Mouse (Mus musculus) testis, adult 2 months (tissue): ENCODE data around the gene Pik3cd. TPM values are rescaled to one million over a fixed set of nuclear protein-coding genes. Genes with fewer than 3 reads are reported as not detected.

Experiments
- H3K27ac ChIP-seq: fragments of 200-500 bp; 2 replicates; pipeline ENCODE4 v1.5.1; 2012; ENCODE audit warnings: low read depth, low read length; ENCODE audit not compliant: control insufficient read depth, insufficient read depth
- H3K27me3 ChIP-seq: fragments of 200-500 bp; 2 replicates; pipeline ENCODE4 v1.6.1; 2012; ENCODE audit warnings: mild to moderate bottlenecking, low read length, moderate library complexity; ENCODE audit not compliant: control insufficient read depth, insufficient read depth
- H3K36me3 ChIP-seq: fragments of 200-500 bp; 2 replicates; pipeline ENCODE4 v1.6.1; 2012; ENCODE audit warnings: mild to moderate bottlenecking, low read length; ENCODE audit not compliant: control insufficient read depth, insufficient read depth
- H3K4me1 ChIP-seq: fragments of 200-500 bp; 2 replicates; pipeline ENCODE4 v1.6.1; 2012; ENCODE audit warnings: low read length; ENCODE audit not compliant: control insufficient read depth, insufficient read depth
- H3K4me3 ChIP-seq: fragments of 200-500 bp; 2 replicates; pipeline ENCODE4 v1.5.1; 2012; ENCODE audit warnings: low read depth, mild to moderate bottlenecking, low read length, moderate library complexity, mixed read lengths; ENCODE audit not compliant: control insufficient read depth
- CTCF ChIP-seq: fragments of 200-500 bp; IDR thresholded peaks from 2 replicates; pipeline ENCODE4 v1.5.1; 2012; ENCODE audit warnings: low read depth, mild to moderate bottlenecking, inconsistent platforms, low read length, moderate library complexity; ENCODE audit not compliant: control insufficient read depth, insufficient read depth, insufficient replicate concordance
- POLR2A ChIP-seq: fragments of 200-500 bp; IDR thresholded peaks from 2 replicates; pipeline ENCODE4 v1.6.1; 2012; ENCODE audit warnings: low read depth, mild to moderate bottlenecking, inconsistent platforms, low read length, moderate library complexity; ENCODE audit not compliant: control insufficient read depth
- polyA plus RNA-seq: library from polyadenylated mRNA; depleted of rRNA; stranded (reverse); fragments of >200 nt; gene quantifications from 2 replicates; pipeline ENCODE4 v1.2.3, GENCODE M21; 2012

The Pik3cd gene
- polyA plus RNA-seq, 1 experiment, result 27.7 TPM

DNA sequence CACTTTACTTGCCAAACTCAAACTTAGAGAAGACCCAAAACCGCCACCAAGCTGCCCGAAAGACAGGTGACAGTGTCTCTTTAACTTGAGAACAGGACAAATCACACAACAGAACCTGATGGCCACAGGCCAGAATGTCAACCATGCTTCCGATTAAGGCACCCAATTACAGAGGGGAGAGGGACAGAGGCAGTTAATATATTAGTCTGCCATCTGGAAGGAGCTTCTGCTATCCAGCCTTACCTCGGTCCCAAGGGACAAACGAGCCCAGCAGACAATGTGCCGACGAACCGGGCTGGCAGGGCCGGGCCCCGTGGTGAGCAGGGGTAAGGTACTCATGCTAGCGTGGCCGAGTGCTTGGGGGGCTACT, 20.6 kb upstream of the Pik3cd start:
- H3K36me3 ChIP-seq, result no peaks in the 10 kb centered on the region; the same call in 1 of the 2 replicates

DNA sequence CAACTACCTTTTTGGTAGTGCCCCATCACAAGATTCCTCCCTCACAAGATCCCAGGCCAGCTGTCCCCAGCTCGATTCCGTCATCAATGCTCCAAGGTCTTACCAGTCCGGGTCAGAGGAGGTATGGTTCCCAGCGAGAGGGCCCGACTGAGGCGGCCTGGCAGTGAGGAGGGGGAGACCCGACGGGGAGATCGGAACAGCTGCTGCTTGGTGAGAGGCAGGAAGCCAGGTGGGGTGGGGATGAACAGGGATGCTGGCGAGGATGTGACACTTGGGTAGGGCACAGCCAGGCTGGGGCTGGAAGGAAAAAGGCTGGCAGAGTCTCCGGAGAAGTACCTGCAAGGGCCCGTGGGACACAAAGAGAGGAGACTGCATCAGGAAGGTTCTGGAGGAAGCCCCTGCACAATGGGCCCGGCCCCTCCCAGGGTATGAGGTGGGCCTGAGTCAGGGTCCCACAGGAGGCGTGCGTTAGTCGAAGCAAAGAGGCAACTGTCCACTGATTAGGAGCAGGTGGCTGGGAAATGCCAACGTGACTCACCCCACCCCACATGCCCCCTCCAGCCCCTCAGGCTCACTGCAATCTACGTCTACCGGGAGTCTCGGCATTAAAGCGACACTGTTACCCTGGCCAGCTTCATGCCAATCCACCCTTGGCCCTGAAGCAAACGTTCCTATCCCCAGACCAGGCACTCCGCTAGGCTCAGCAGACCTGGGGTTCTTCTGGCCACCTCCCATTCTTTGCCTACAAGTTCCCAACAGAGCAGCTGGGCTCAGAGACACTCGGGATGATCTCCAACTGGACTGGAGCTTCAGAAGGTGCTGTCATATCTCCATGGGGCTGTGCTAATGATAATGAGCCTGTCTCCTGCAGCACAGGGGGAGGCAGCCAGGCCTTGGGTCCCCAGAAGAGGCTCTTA, 20.0 kb upstream of the Pik3cd start:
- H3K4me3 ChIP-seq, result no peak overlapping the region
- H3K4me1 ChIP-seq, result peaks cover 2% of the 10 kb centered on the region; the same call in 1 of the 2 replicates
- TF ChIP-seq POLR2A, result no peak
- H3K27ac ChIP-seq, result no peak overlapping the region
- H3K27me3 ChIP-seq, result no peaks in the 10 kb centered on the region
- no peaks in the 10 kb centered on the region for H3K36me3 ChIP-seq

More for the DNA sequence above, 20.6 kb upstream of the Pik3cd start:
- Histone ChIP-seq H3K27ac (no peak overlapping the region), H3K4me3 (no peak overlapping the region), H3K4me1 (peaks cover 2% of the 10 kb centered on the region; the same call in 1 of the 2 replicates), H3K27me3 (no peaks in the 10 kb centered on the region)
- no peak for TF ChIP-seq POLR2A
- TF ChIP-seq CTCF, result no peak

DNA sequence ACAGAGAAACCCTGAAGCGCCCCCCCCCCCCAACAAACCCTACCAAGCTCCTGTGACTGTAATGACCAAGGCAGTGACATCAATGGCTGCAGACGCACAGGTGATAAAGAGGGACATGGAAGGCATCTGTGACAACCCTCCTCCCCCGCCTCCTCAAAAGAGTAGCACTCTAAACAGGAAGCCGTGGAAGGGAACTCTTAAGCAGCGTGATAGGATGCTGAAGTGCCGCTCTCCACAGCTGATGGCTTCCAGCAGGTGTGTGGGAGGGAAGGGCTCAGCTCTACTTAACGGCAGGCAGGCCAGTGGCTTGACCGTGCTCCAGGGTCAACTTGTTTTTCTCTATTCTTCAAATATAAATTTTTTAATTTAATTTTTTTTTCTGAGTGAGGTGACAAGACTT, 18.8 kb upstream of the Pik3cd start:
- H3K4me3 ChIP-seq, result no peak overlapping the region
- no peak overlapping the region for H3K27ac ChIP-seq
- peaks cover 2% of the 10 kb centered on the region; the same call in 1 of the 2 replicates for H3K4me1 ChIP-seq
- TF ChIP-seq CTCF (no peak), POLR2A (no peak)
- no peaks in the 10 kb centered on the region for H3K27me3 ChIP-seq
- no peaks in the 10 kb centered on the region; the same call in 1 of the 2 replicates for H3K36me3 ChIP-seq

DNA sequence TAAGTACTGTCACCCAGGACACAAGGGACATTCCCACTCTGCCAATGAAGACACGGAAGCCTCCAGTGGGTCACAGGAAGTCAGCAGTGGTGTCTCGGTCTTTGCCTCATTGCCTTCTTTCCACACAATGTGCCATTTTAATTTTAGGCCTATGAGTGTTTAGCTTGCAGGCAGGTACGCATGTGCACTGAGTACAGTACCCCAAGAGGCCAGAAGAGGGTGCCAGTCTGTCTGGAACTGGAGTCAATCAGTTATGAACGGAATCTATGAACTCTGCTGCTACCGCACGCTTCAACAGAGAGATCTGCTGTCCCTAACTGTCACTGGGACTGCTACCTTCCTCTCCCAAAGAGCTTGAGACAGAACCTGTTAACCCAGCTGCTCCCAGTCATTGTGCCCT, 17.3 kb upstream of the Pik3cd start:
- Histone ChIP-seq H3K36me3 (no peaks in the 10 kb centered on the region; the same call in 1 of the 2 replicates), H3K4me3 (no peak overlapping the region), H3K27ac (no peak overlapping the region), H3K4me1 (peaks cover 2% of the 10 kb centered on the region; the same call in 1 of the 2 replicates), H3K27me3 (no peaks in the 10 kb centered on the region)
- TF ChIP-seq POLR2A, result no peak
- peak; percentile 35; the same call in 1 of the 2 replicates for TF ChIP-seq CTCF

DNA sequence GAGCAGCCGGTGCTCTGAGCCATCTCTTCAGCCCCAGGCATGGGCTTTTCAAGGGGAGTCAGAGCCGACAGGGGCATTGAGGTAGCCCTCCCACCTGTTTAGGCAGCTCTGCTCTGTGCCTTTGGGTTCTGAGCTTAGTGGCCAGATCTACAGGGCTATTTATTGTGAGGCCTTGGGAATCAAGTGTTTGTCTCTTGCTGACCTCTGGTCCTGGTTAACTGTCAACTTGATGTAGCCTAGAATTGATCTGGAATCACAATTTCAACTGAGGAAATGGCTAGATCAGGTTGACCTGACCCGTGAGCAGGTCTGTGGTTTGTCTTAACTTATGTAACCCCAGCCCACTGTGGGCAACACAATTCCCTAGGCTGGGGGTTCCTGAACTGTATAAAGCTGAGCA, 12.2 kb upstream of the Pik3cd start:
- Histone ChIP-seq H3K36me3 (no peaks in the 10 kb centered on the region; the same call in 1 of the 2 replicates), H3K4me3 (no peak overlapping the region), H3K4me1 (no peaks in the 10 kb centered on the region; the same call in 1 of the 2 replicates), H3K27me3 (no peaks in the 10 kb centered on the region), H3K27ac (no peak overlapping the region)
- no peak for TF ChIP-seq POLR2A
- TF ChIP-seq CTCF, result no peak

DNA sequence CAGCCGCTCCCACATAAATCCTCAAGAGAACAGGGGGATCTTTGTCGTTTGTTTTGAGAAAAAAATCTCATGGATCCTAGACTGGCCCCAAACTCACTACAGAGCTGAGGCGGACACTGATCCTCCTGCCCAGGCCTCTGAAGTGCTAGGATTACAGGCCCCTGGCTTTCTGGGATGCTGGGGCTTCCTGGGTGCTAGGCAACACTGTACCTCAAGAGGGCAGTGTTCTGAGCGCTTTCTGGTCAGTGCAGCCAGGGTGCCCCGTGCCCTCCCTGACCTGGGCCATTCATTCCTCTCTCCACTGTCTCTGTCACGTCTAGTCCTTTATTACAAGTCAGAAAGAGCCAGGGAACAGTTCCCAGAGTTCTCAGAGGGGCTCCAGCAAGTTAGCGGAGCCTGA, 9.6 kb upstream of the Pik3cd start:
- H3K4me1 ChIP-seq, result no peaks in the 10 kb centered on the region
- H3K4me3 ChIP-seq, result no peak overlapping the region
- no peaks in the 10 kb centered on the region for H3K27me3 ChIP-seq
- H3K27ac ChIP-seq, result no peak overlapping the region
- TF ChIP-seq CTCF (peak; percentile 72; the same call in 1 of the 2 replicates), POLR2A (no peak)
- no peaks in the 10 kb centered on the region; the same call in 1 of the 2 replicates for H3K36me3 ChIP-seq

DNA sequence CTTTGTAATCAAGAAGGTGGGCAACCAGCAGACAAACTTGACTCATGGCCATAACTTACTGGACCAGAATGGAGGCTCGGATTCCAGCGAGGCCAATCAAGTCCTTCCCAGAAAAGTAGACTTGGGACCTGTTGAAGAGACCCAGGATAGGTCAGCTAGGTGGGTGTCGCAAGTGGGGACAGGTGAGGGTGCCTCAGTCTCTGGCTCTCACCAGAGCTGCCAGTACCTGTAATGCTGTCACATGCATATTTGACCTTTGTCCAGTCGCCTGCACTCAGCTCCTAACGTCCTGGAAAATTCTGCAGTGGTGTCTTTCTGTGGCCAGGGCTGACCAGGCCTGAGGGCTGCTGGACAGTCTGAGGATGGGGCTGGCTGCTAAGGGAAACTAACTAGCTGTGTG, 9.1 kb upstream of the Pik3cd start:
- Histone ChIP-seq H3K36me3 (no peaks in the 10 kb centered on the region), H3K27me3 (no peaks in the 10 kb centered on the region), H3K4me1 (no peaks in the 10 kb centered on the region), H3K4me3 (no peak overlapping the region), H3K27ac (no peak overlapping the region)
- TF ChIP-seq CTCF (no peak), POLR2A (no peak)

DNA sequence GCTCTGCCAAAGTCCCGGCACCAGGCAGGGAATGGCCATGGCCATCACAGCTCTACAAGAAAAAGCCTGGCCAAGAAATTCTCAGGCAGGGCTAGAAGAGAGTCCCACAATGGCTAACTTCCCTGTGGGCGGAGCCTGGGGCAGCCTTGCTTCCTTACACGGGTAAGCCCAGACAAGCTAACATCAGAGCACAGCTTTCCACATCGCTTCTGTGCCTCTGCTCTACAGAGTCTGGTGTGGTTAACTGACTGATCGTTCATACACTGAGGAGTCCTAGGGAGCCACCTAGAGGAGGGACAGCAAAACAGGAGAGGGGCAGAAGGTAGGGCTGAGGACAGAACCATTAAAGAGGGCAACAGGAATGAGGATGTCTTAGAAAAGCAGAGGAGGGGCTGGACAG, 8.1 kb upstream of the Pik3cd start:
- Histone ChIP-seq H3K4me1 (no peaks in the 10 kb centered on the region), H3K36me3 (no peaks in the 10 kb centered on the region), H3K27me3 (no peaks in the 10 kb centered on the region), H3K4me3 (no peak overlapping the region), H3K27ac (no peak overlapping the region)
- TF ChIP-seq POLR2A (no peak), CTCF (peak; percentile 57; the same call in 1 of the 2 replicates)
